Mouse (Mus musculus) cerebellum, postnatal 10 days (tissue): ENCODE measurements at regions not wholly inside any gene's neighbourhood (a gene's known extent, or its start where the extent isn't known, plus 50 kb on each side); places are given as distances from the start of the nearest gene placed in this dataset.
A peak's percentile ranks its signal among the peaks of the same experiment; 100 is the strongest.

Source experiments
- DNase-seq, 2 experiments: peaks; one replicate each; pipeline ENCODE4 v3.0.0; 2021; ENCODE audit warnings: mixed read lengths in 2 of 2

- peak; percentile 22 to 36 for DNase-seq
Measured at GRCm38 (mm10) chr17:94553400-94553799, 196.4 kb downstream of the Mettl4 start.

GRCm38 (mm10) chr17:94528765-94529164, 221.1 kb downstream of the Mettl4 start:
- DNase-seq = no peak
